Mouse (Mus musculus): ENCODE measurements at regions not wholly inside any gene's neighbourhood (a gene's known extent, or its start where the extent isn't known, plus 50 kb on each side); places are given as distances from the start of the nearest gene placed in this dataset.
A peak's percentile ranks its signal among the peaks of the same experiment; 100 is the strongest.

GRCm38 (mm10) chr4:105565796-105566195 is 223.9 kb upstream of the Gm12728 start:
- no peak overlapping the region for H3K27ac ChIP-seq (replicated peaks)
- no peak for ATAC-seq (ENCODE audit: insufficient read depth)
- WGBS (ENCODE audit: insufficient replicate concordance) = 72% methylated on average over 7 of the region's 7 CpGs

GRCm38 (mm10) chr4:105566513-105567457 is 222.9 kb upstream of the Gm12728 start:
- Histone ChIP-seq H3K9ac (no peak overlapping the region), H3K4me2 (no peak overlapping the region; the same call in 1 of the 2 replicates), H3K4me1 (replicated peaks) (peaks cover 12% of the 10 kb centered on the region), H3K27ac (replicated peaks) (peak overlapping the region; percentile 53; the same call in 1 of the 2 replicates), H3K4me3 (replicated peaks) (no peak overlapping the region), H3K36me3 (replicated peaks) (no peaks in the 10 kb centered on the region), H3K27me3 (no peaks in the 10 kb centered on the region), H3K9me3 (replicated peaks) (no peaks in the 10 kb centered on the region)
- ATAC-seq (ENCODE audit: insufficient read depth) = peak; percentile 99
- 10% methylated on average over 8 of the region's 8 CpGs for whole genome bisulfite sequencing (ENCODE audit: insufficient replicate concordance)

More at GRCm38 (mm10) chr4:105565796-105566195, 223.9 kb upstream of the Gm12728 start:
- H3K9me3 ChIP-seq (replicated peaks) = no peaks in the 10 kb centered on the region
- H3K4me3 ChIP-seq (replicated peaks) = no peak overlapping the region
- no peak overlapping the region for H3K4me2 ChIP-seq
- peaks cover 12% of the 10 kb centered on the region for H3K4me1 ChIP-seq (replicated peaks)
- no peaks in the 10 kb centered on the region for H3K27me3 ChIP-seq
- no peak overlapping the region for H3K9ac ChIP-seq
- no peaks in the 10 kb centered on the region for H3K36me3 ChIP-seq (replicated peaks)

DNA sequence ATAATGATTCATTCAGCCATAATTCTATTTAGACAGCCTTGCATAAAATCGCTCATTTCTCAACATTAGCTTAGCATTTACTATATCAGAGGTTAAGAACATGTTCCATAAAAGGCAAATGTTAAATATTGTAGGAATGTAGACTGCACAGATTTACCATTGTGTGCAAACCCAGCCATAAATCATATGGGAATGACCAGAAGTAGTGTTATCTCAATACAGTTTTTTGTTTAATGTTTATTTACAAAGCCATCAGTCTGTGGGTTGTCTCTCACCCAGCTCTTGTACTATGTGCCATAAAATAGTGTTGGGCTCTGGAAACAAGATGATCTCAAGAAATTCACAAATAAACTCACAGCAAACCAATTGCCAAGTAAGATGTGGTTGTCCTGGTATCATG is 220.0 kb upstream of the Gm12728 start:
- Histone ChIP-seq H3K27me3 (no peaks in the 10 kb centered on the region), H3K4me1 (replicated peaks) (peaks cover 12% of the 10 kb centered on the region), H3K4me3 (replicated peaks) (no peak overlapping the region), H3K4me2 (no peak overlapping the region), H3K27ac (replicated peaks) (no peak overlapping the region), H3K9ac (no peak overlapping the region), H3K36me3 (replicated peaks) (no peaks in the 10 kb centered on the region), H3K9me3 (replicated peaks) (no peaks in the 10 kb centered on the region)
- 53% methylated on average over 1 of the region's 1 CpGs for WGBS (ENCODE audit: insufficient replicate concordance)
- no peak for ATAC-seq (ENCODE audit: insufficient read depth)

GRCm38 (mm10) chr4:105575550-105575949 is 214.1 kb upstream of the Gm12728 start:
- H3K9ac ChIP-seq = no peak overlapping the region
- no peaks in the 10 kb centered on the region for H3K36me3 ChIP-seq (replicated peaks)
- H3K27ac ChIP-seq (replicated peaks) = no peak overlapping the region
- H3K4me3 ChIP-seq (replicated peaks) = no peak overlapping the region
- H3K4me1 ChIP-seq (replicated peaks) = no peaks in the 10 kb centered on the region
- no peaks in the 10 kb centered on the region for H3K27me3 ChIP-seq
- no peak overlapping the region for H3K4me2 ChIP-seq
- ATAC-seq (ENCODE audit: insufficient read depth) = no peak
- no peaks in the 10 kb centered on the region for H3K9me3 ChIP-seq (replicated peaks)
- WGBS (ENCODE audit: insufficient replicate concordance) = 77% methylated on average over 2 of the region's 2 CpGs

DNA sequence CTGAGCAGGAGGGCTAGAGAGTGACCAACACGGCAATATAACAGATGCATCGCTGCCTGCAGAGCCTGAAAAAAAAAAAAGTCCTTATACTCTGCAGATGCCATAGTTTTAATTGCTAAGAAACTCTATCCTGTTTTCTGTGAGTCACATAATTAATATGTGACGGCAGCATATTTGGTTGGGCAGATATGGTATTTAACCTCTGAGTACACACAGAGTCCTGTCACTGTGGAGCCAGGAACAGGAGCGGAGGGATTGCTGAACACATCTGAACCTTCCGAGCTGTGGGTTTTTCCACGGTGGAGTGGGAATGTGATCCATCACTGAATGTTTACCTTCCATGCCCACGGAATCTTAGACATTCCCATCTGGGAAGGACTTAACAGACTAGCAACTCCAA is 208.7 kb upstream of the Gm12728 start:
- no peaks in the 10 kb centered on the region for H3K36me3 ChIP-seq (replicated peaks)
- H3K4me3 ChIP-seq (replicated peaks) = no peak overlapping the region
- no peaks in the 10 kb centered on the region for H3K4me1 ChIP-seq (replicated peaks)
- WGBS (ENCODE audit: insufficient replicate concordance) = 72% methylated on average over 7 of the region's 7 CpGs
- no peak overlapping the region for H3K4me2 ChIP-seq
- H3K27ac ChIP-seq (replicated peaks) = no peak overlapping the region
- no peaks in the 10 kb centered on the region for H3K27me3 ChIP-seq
- no peak for ATAC-seq (ENCODE audit: insufficient read depth)
- H3K9ac ChIP-seq = no peak overlapping the region
- no peaks in the 10 kb centered on the region for H3K9me3 ChIP-seq (replicated peaks)

GRCm38 (mm10) chr4:105584329-105584925 is 205.2 kb upstream of the Gm12728 start:
- H3K27me3 ChIP-seq = no peaks in the 10 kb centered on the region
- no peak for ATAC-seq (ENCODE audit: insufficient read depth)
- no peaks in the 10 kb centered on the region for H3K36me3 ChIP-seq (replicated peaks)
- H3K4me2 ChIP-seq = no peak overlapping the region
- H3K4me1 ChIP-seq (replicated peaks) = no peaks in the 10 kb centered on the region
- H3K9ac ChIP-seq = no peak overlapping the region
- no peak overlapping the region for H3K4me3 ChIP-seq (replicated peaks)
- WGBS (ENCODE audit: insufficient replicate concordance) = 67% methylated on average over 10 of the region's 10 CpGs
- no peaks in the 10 kb centered on the region for H3K9me3 ChIP-seq (replicated peaks)
- H3K27ac ChIP-seq (replicated peaks) = no peak overlapping the region

DNA sequence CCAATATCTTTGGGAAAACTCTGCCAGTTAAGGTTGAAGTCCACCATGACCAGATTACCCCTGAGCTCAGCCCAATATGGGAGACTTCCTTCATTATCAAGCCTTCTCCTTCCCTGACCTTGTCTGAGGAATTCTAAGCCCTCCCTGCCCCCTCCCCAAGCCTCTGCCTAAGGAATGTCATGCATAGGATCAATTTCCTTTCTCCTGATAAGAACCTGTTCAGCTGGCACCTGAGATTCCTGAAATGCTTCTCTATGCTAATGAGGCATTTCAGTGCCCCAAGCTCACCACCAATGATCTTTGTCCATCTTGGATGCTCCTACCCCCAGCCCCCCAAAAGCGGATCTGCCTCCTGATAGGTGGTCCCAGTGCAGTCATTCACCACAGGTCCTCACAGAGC is 186.0 kb upstream of the Gm12728 start:
- no peaks in the 10 kb centered on the region for H3K36me3 ChIP-seq (replicated peaks)
- H3K9ac ChIP-seq = no peak overlapping the region
- no peak overlapping the region for H3K4me2 ChIP-seq
- no peak for ATAC-seq (ENCODE audit: insufficient read depth)
- 48% methylated on average over 1 of the region's 1 CpGs for WGBS (ENCODE audit: insufficient replicate concordance)
- no peak overlapping the region for H3K4me3 ChIP-seq (replicated peaks)
- H3K27me3 ChIP-seq = no peaks in the 10 kb centered on the region
- H3K27ac ChIP-seq (replicated peaks) = no peak overlapping the region
- no peaks in the 10 kb centered on the region for H3K9me3 ChIP-seq (replicated peaks)
- no peaks in the 10 kb centered on the region for H3K4me1 ChIP-seq (replicated peaks)

- H3K4me3 ChIP-seq (replicated peaks) = no peak overlapping the region
- no peak overlapping the region for H3K9ac ChIP-seq
- 56% methylated on average over 2 of the region's 2 CpGs for WGBS (ENCODE audit: insufficient replicate concordance)
Measured at GRCm38 (mm10) chr4:105604607-105605006, 185.1 kb upstream of the Gm12728 start.

GRCm38 (mm10) chr4:105606731-105607130 is 182.9 kb upstream of the Gm12728 start:
- no peak overlapping the region for H3K9ac ChIP-seq
- H3K27ac ChIP-seq (replicated peaks) = no peak overlapping the region
- ATAC-seq (ENCODE audit: insufficient read depth) = no peak
- no peaks in the 10 kb centered on the region for H3K36me3 ChIP-seq (replicated peaks)
- no peaks in the 10 kb centered on the region for H3K27me3 ChIP-seq
- no peaks in the 10 kb centered on the region for H3K9me3 ChIP-seq (replicated peaks)
- no peak overlapping the region for H3K4me2 ChIP-seq
- H3K4me3 ChIP-seq (replicated peaks) = no peak overlapping the region
- H3K4me1 ChIP-seq (replicated peaks) = no peaks in the 10 kb centered on the region
- 39% methylated on average over 5 of the region's 5 CpGs for WGBS (ENCODE audit: insufficient replicate concordance)

More at GRCm38 (mm10) chr4:105604607-105605006, 185.1 kb upstream of the Gm12728 start:
- Histone ChIP-seq H3K36me3 (replicated peaks) (no peaks in the 10 kb centered on the region), H3K9me3 (replicated peaks) (no peaks in the 10 kb centered on the region), H3K27ac (replicated peaks) (no peak overlapping the region), H3K4me2 (no peak overlapping the region), H3K27me3 (no peaks in the 10 kb centered on the region), H3K4me1 (replicated peaks) (no peaks in the 10 kb centered on the region)
- ATAC-seq (ENCODE audit: insufficient read depth) = no peak

- Histone ChIP-seq H3K9ac (no peak overlapping the region), H3K4me2 (no peak overlapping the region), H3K4me1 (replicated peaks) (no peaks in the 10 kb centered on the region), H3K36me3 (replicated peaks) (no peaks in the 10 kb centered on the region), H3K4me3 (replicated peaks) (no peak overlapping the region), H3K9me3 (replicated peaks) (no peaks in the 10 kb centered on the region), H3K27me3 (no peaks in the 10 kb centered on the region), H3K27ac (replicated peaks) (no peak overlapping the region)
- ATAC-seq (ENCODE audit: insufficient read depth) = no peak
- WGBS (ENCODE audit: insufficient replicate concordance) = 53% methylated on average over 6 of the region's 6 CpGs
Measured at GRCm38 (mm10) chr4:105610917-105611316, 178.8 kb upstream of the Gm12728 start.

DNA sequence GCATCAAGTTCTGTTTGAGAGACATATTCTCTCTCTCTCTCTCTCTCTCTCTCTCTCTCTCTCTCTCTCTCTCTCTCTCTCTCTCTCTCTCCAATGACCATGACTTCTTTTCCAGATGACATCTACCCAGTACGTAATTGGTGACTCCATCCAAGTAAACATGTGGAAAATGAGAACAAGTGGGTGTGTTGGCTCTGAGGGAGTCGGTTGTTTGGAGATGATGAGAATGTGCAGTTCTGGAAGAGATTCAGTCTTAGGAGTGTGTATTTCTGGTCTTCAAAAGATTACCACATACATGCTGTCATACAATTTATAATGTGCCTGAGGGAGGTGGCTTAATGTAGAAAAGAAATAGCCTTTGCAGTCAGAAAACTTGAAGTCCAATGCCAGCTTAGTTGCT is 175.3 kb upstream of the Gm12728 start:
- WGBS (ENCODE audit: insufficient replicate concordance) = 48% methylated on average over 2 of the region's 2 CpGs

More for the DNA sequence above, 175.3 kb upstream of the Gm12728 start:
- no peak for ATAC-seq (ENCODE audit: insufficient read depth)
- Histone ChIP-seq H3K36me3 (replicated peaks) (no peaks in the 10 kb centered on the region), H3K4me2 (no peak overlapping the region), H3K27ac (replicated peaks) (no peak overlapping the region), H3K27me3 (no peaks in the 10 kb centered on the region), H3K4me1 (replicated peaks) (no peaks in the 10 kb centered on the region), H3K4me3 (replicated peaks) (no peak overlapping the region), H3K9ac (no peak overlapping the region), H3K9me3 (replicated peaks) (no peaks in the 10 kb centered on the region)

Measured in liver, embryonic 15.5 days (tissue).